Mouse (Mus musculus): ENCODE results near the gene Baiap3. TPM values are rescaled to one million over a fixed set of nuclear protein-coding genes. Genes with fewer than 3 reads are reported as not detected.

The Baiap3 gene
- polyA plus RNA-seq, 1 experiment from 2014 or later, result 38.1 TPM

DNA sequence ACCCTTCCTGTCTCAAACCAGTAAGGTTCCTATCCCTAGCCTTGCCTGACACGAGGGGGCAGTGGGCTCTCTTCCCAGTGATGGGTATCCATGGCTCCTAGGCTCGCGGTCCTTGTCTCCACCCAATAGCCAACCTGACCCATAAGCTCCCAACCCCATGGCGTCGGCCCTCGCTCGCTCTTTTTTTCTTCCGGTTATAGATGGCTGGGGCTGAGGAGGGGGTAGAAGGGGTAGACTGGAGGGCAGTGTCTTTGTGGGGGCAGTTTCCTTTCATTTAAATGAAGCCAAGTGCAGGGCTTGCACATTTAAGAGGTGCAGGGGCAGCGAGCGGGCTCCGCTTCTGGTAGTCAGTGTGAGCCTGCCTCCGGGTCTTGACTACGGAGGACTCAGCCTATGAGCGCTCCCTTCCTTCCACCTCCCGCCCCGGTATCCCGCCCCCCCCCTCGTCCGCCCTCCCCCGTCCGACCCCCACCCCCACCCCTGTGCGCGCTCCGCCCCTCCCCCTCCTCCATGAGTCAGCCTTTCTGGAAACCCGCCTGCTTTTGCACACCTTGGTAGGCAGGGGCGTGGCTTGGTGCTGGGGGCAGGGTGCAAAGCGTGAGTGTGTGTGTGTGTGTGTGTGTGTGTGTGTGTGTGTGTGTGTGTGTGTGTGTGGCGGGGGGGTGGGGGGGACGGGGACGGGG is 34.2 kb downstream of the Baiap3 start:
- 1% methylated on average over 18 of the region's 30 CpGs for WGBS

DNA sequence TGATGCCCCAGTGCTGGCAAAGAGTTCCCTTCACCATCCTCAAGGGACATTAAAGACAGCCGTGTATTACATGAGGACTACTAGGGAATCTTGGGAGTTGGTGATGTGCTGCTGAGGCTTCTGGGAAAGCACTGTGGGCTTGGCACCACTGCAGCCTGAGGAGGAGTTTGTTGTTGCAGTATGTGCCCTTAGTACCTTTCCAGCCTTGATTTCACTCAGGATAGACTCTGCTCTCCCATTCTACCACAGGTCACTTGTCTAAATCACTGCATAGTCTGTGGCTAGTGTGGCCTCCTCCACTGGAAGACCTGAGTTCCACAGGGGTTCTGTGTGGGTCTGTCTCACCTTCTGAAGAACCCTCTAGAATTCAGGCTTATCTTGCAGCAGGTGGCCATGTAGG is 35.4 kb downstream of the Baiap3 start:
- peaks cover 15% of the 10 kb centered on the region for H3K4me1 ChIP-seq (ENCODE audit: control insufficient read depth, insufficient read depth, low read length)
- no peak overlapping the region; the same call in 1 of the 2 replicates for H3K9ac ChIP-seq (ENCODE audit: low read depth, low read length)
- 89% methylated on average over 1 of the region's 1 CpGs for WGBS
- no peak overlapping the region for H3K27ac ChIP-seq (ENCODE audit: low read length)
- peaks cover 3% of the 10 kb centered on the region; the same call in 1 of the 2 replicates for H3K36me3 ChIP-seq (ENCODE audit: control insufficient read depth, insufficient read depth, low read length)
- no peak overlapping the region for H3K4me2 ChIP-seq (ENCODE audit: low read length)
- no peak overlapping the region for H3K4me3 ChIP-seq (ENCODE audit: low read depth, low read length)
- ATAC-seq, result no peak
- no peaks in the 10 kb centered on the region for H3K27me3 ChIP-seq (ENCODE audit: control insufficient read depth, insufficient read depth, low read depth, low read length)
- H3K9me3 ChIP-seq (replicated peaks; ENCODE audit: control insufficient read depth, low read length, poor library complexity, severe bottlenecking), result no peaks in the 10 kb centered on the region

More for the DNA sequence above, 34.2 kb downstream of the Baiap3 start:
- Histone ChIP-seq H3K4me3 (ENCODE audit: low read depth, low read length) (peak overlapping the region; percentile 45), H3K9ac (ENCODE audit: low read depth, low read length) (peak overlapping the region; percentile 47), H3K27ac (ENCODE audit: low read length) (peak overlapping the region; percentile 68), H3K4me1 (ENCODE audit: control insufficient read depth, insufficient read depth, low read length) (peaks cover 15% of the 10 kb centered on the region), H3K36me3 (ENCODE audit: control insufficient read depth, insufficient read depth, low read length) (peaks cover 4% of the 10 kb centered on the region; the same call in 1 of the 2 replicates), H3K4me2 (ENCODE audit: low read length) (peak overlapping the region; percentile 71), H3K27me3 (ENCODE audit: control insufficient read depth, insufficient read depth, low read depth, low read length) (no peaks in the 10 kb centered on the region), H3K9me3 (replicated peaks; ENCODE audit: control insufficient read depth, low read length, poor library complexity, severe bottlenecking) (no peaks in the 10 kb centered on the region)
- peak; percentile 88 for ATAC-seq

GRCm38 (mm10) chr17:25219492-25220295 is 36.5 kb downstream of the Baiap3 start:
- no peak overlapping the region for H3K4me2 ChIP-seq (ENCODE audit: low read length)
- H3K4me3 ChIP-seq (ENCODE audit: low read depth, low read length), result no peak overlapping the region
- H3K27ac ChIP-seq (ENCODE audit: low read length), result no peak overlapping the region
- H3K9me3 ChIP-seq (replicated peaks; ENCODE audit: control insufficient read depth, low read length, poor library complexity, severe bottlenecking), result no peaks in the 10 kb centered on the region
- no peaks in the 10 kb centered on the region for H3K27me3 ChIP-seq (ENCODE audit: control insufficient read depth, insufficient read depth, low read depth, low read length)
- no peak for ATAC-seq
- no peak overlapping the region for H3K9ac ChIP-seq (ENCODE audit: low read depth, low read length)
- peaks cover 15% of the 10 kb centered on the region for H3K4me1 ChIP-seq (ENCODE audit: control insufficient read depth, insufficient read depth, low read length)
- peaks cover 8% of the 10 kb centered on the region for H3K36me3 ChIP-seq (ENCODE audit: control insufficient read depth, insufficient read depth, low read length)
- WGBS, result 92% methylated on average over 15 of the region's 15 CpGs

DNA sequence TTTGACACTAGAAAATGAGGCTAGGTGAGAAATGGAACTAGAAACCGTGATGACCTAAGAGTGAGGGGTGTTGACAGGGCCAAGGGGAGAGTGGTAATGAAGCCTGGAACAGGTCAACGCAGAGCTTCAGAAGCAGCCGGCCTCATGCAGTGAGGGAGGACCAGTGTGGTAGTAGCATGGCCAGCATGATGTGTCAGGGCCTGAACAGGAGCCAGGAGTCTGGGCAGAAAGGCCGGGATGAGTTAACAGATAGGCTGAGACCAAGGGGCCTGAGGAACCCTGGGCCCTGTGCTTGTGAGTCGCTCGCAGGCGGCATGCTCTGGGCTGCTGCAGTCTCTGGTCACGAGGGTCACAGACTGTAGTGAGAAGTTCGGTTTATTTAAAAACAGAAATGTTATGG is 37.2 kb downstream of the Baiap3 start:
- H3K27me3 ChIP-seq (ENCODE audit: control insufficient read depth, insufficient read depth, low read depth, low read length), result no peaks in the 10 kb centered on the region
- ATAC-seq, result no peak
- no peak overlapping the region for H3K9ac ChIP-seq (ENCODE audit: low read depth, low read length)
- H3K27ac ChIP-seq (ENCODE audit: low read length), result no peak overlapping the region
- H3K4me1 ChIP-seq (ENCODE audit: control insufficient read depth, insufficient read depth, low read length), result peaks cover 15% of the 10 kb centered on the region
- H3K4me3 ChIP-seq (ENCODE audit: low read depth, low read length), result no peak overlapping the region
- no peak overlapping the region for H3K4me2 ChIP-seq (ENCODE audit: low read length)
- H3K9me3 ChIP-seq (replicated peaks; ENCODE audit: control insufficient read depth, low read length, poor library complexity, severe bottlenecking), result no peaks in the 10 kb centered on the region
- peaks cover 14% of the 10 kb centered on the region for H3K36me3 ChIP-seq (ENCODE audit: control insufficient read depth, insufficient read depth, low read length)
- WGBS, result 88% methylated on average over 9 of the region's 9 CpGs

DNA sequence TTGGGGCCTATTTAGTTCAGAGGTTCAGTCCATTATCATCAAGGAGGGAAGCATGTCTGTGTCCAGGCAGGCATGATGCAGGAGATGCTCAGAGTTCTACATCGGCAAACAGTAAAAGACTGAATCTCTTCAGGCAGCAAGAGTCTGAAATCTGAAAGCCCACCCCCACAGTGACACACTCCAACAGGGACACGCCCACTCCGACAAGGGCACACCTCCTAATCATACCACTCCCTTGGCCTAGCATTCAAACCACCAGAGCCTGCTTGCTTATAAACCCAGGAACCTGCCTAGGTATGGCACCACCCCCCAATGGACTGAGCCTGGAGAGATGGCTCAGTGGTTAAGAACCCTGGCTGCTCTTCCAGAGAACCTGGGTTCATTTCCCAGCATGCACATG is 40.7 kb downstream of the Baiap3 start:
- H3K4me1 ChIP-seq (ENCODE audit: control insufficient read depth, insufficient read depth, low read length), result no peaks in the 10 kb centered on the region
- WGBS, result 83% methylated on average over 3 of the region's 3 CpGs
- H3K9ac ChIP-seq (ENCODE audit: low read depth, low read length), result no peak overlapping the region
- no peak overlapping the region for H3K4me3 ChIP-seq (ENCODE audit: low read depth, low read length)
- H3K27me3 ChIP-seq (ENCODE audit: control insufficient read depth, insufficient read depth, low read depth, low read length), result no peaks in the 10 kb centered on the region
- no peak overlapping the region for H3K4me2 ChIP-seq (ENCODE audit: low read length)
- peaks cover 24% of the 10 kb centered on the region for H3K36me3 ChIP-seq (ENCODE audit: control insufficient read depth, insufficient read depth, low read length)
- H3K9me3 ChIP-seq (replicated peaks; ENCODE audit: control insufficient read depth, low read length, poor library complexity, severe bottlenecking), result no peaks in the 10 kb centered on the region
- no peak for ATAC-seq
- no peak overlapping the region for H3K27ac ChIP-seq (ENCODE audit: low read length)

GRCm38 (mm10) chr17:25211705-25212104 is 44.5 kb downstream of the Baiap3 start:
- no peak overlapping the region for H3K4me2 ChIP-seq (ENCODE audit: low read length)
- H3K9me3 ChIP-seq (replicated peaks; ENCODE audit: control insufficient read depth, low read length, poor library complexity, severe bottlenecking), result no peaks in the 10 kb centered on the region
- no peak overlapping the region for H3K27ac ChIP-seq (ENCODE audit: low read length)
- no peak overlapping the region for H3K4me3 ChIP-seq (ENCODE audit: low read depth, low read length)
- H3K27me3 ChIP-seq (ENCODE audit: control insufficient read depth, insufficient read depth, low read depth, low read length), result no peaks in the 10 kb centered on the region
- no peaks in the 10 kb centered on the region for H3K4me1 ChIP-seq (ENCODE audit: control insufficient read depth, insufficient read depth, low read length)
- H3K36me3 ChIP-seq (ENCODE audit: control insufficient read depth, insufficient read depth, low read length), result peaks cover 39% of the 10 kb centered on the region
- WGBS, result 89% methylated on average over 4 of the region's 4 CpGs
- no peak overlapping the region for H3K9ac ChIP-seq (ENCODE audit: low read depth, low read length)
- no peak for ATAC-seq

DNA sequence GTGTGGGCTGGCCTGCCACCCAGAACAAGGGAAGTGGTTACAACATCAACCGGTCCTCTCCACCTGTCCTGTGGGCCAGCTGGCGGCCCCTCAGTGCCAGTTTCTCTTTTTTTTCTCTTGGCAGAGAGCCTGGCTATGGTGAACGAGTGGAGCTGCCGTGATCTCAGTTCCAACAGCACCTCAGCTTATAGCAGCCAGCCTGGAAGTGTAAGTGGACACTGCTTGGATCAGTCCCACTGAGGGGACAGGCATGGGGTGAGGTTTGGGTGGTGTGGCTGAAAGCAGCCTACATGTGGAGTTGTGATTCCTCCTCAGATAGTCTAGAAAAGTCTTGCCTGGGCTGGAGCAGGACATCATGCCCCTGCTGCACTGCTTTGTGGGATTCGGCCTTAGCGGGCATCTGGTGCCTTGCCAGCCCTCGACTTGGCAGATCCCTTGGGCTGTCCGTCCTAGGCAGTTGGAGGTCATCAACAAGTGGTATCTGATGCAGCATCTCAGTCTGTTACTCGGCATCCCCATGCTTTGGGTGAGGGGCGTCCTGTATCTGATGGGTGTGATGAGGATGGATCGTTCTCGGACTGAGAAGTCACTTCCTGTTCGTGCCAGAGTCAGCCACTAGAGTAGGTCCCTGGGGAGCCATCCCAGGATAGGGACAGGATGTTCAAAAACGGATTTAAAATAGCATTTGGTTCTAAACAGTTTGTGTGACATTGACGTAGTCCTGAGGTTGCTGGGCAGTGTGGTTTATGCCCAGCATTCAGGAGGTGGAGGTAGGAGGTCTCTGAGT is 45.3 kb downstream of the Baiap3 start:
- Histone ChIP-seq H3K4me3 (ENCODE audit: low read depth, low read length) (no peak overlapping the region), H3K27ac (ENCODE audit: low read length) (no peak overlapping the region), H3K36me3 (ENCODE audit: control insufficient read depth, insufficient read depth, low read length) (peaks cover 39% of the 10 kb centered on the region), H3K9ac (ENCODE audit: low read depth, low read length) (no peak overlapping the region), H3K9me3 (replicated peaks; ENCODE audit: control insufficient read depth, low read length, poor library complexity, severe bottlenecking) (no peaks in the 10 kb centered on the region), H3K27me3 (ENCODE audit: control insufficient read depth, insufficient read depth, low read depth, low read length) (no peaks in the 10 kb centered on the region), H3K4me2 (ENCODE audit: low read length) (no peak overlapping the region), H3K4me1 (ENCODE audit: control insufficient read depth, insufficient read depth, low read length) (no peaks in the 10 kb centered on the region)
- WGBS, result 90% methylated on average over 15 of the region's 15 CpGs
- no peak for ATAC-seq

DNA sequence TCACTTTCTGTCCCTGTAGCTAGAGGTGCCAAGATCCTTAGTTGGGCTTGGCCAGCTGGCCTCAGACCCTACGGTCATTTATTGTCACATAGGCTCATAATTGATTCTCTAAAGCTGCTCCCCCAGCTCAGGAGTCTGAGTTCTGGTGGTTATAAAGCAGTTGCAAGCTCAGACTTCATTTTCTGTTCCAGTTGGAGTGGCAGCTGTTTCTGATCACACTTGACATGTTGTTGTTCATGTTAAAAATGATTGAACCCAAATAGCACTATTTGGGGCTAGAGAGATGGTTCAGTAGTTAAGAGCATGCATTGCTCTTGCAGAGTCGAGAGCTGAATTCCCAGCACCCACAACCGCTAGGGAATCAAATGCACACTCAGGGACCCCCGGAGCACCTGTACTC is 46.2 kb downstream of the Baiap3 start:
- H3K4me1 ChIP-seq (ENCODE audit: control insufficient read depth, insufficient read depth, low read length), result no peaks in the 10 kb centered on the region
- no peak overlapping the region for H3K4me2 ChIP-seq (ENCODE audit: low read length)
- no peak overlapping the region for H3K27ac ChIP-seq (ENCODE audit: low read length)
- WGBS, result 93% methylated on average over 4 of the region's 4 CpGs
- ATAC-seq, result no peak
- peaks cover 39% of the 10 kb centered on the region for H3K36me3 ChIP-seq (ENCODE audit: control insufficient read depth, insufficient read depth, low read length)
- H3K4me3 ChIP-seq (ENCODE audit: low read depth, low read length), result no peak overlapping the region
- no peaks in the 10 kb centered on the region for H3K27me3 ChIP-seq (ENCODE audit: control insufficient read depth, insufficient read depth, low read depth, low read length)
- no peaks in the 10 kb centered on the region for H3K9me3 ChIP-seq (replicated peaks; ENCODE audit: control insufficient read depth, low read length, poor library complexity, severe bottlenecking)
- no peak overlapping the region for H3K9ac ChIP-seq (ENCODE audit: low read depth, low read length)
